Mouse (Mus musculus): Measurements from ENCODE around the gene Gphn. TPM values are rescaled to one million over a fixed set of nuclear protein-coding genes. Genes with fewer than 3 reads are reported as not detected.

Gphn gene
- 4.7 and 6.3 TPM in 2 replicates for polyA plus RNA-seq (2015; fragmentation: Nextera tagmentation; extraction: Ambion mirVana)

DNA sequence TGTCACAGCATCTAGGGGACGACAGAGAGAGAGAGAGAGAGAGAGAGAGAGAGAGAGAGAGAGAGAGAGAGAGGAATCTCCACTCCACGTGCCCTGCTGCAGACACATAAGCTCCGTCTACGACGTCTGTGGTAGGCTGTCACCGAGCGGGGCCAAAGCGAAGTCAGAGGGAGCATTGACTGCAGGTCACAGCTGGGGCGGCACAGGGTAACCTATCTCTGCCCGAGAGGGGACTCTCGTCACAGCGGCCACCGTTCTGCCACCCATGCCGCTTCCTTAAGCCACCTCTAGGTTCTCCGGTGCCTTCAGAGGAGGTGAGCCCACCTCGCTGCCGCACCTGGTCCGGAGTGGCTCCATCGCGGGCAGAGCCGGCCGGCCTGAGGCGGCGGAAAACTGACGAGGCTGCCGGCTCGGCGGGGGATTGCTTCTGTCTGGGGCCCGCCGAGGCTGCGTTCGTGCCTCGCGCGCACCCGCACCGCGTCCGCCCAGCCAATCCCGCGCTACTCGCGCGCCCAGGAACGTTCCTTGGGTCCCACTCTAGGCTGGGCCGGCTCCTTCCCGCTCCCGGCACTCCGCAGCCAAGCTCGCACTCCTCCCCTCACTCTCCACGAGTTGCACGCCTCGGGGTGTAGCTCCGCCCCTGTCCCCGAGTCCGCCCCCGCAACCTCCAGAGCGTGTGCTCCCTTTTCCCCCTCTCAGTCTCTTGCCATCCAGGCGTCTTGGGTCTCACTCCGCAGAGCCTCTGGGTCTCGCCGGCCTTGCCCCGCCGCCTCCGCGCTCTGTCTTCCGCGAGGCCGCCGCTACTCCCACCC is at the start of gene Gphn:
Gene Gphn (plus strand): TSS at position 673 of the 812 bp plus-strand sequence.
- peak; percentile 91 for ATAC-seq (ENCODE audit: low read depth)
- Histone ChIP-seq H3K27ac (ENCODE audit: low read length) (peak within 1 kb of the TSS; percentile 92), H3K4me3 (ENCODE audit: low read depth, low read length) (peak within 1 kb of the TSS; percentile 86), H3K4me2 (ENCODE audit: low read depth, low read length) (peak within 1 kb of the TSS; percentile 88), H3K27me3 (ENCODE audit: control insufficient read depth, insufficient read depth, low read depth, low read length) (no peaks in the 10 kb centered on the region), H3K36me3 (ENCODE audit: control insufficient read depth, insufficient read depth) (no peaks in the 10 kb centered on the region), H3K9ac (ENCODE audit: low read depth, low read length) (peak within 1 kb of the TSS; percentile 78), H3K4me1 (ENCODE audit: control insufficient read depth, low read depth, low read length) (no peaks in the 10 kb centered on the region), H3K9me3 (replicated peaks; ENCODE audit: control insufficient read depth, low read length) (no peaks in the 10 kb centered on the region)
- WGBS (ENCODE audit: insufficient replicate concordance) = 0% methylated on average over 69 of the region's 70 CpGs

DNA sequence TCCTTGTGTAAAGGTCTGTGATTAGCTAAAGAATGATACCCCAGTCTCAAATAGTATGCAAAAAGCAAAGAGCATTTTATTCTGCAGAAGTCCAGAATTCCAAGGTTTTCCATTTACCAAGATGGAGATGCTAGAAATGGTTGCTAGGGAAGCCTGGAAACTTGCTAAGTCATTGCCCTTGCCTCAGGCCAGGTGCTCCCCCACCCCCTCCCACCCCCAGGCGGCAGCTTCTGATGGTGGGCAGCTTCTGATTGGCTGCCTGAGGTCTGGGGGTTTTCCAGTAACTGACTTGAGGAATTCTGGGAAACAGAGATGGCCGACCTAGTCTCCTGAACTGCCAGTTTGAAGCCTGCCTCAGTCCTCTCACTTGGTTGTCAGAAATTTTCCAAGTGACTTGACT is 44.7 kb upstream of the Gphn start:
- no peaks in the 10 kb centered on the region for H3K9me3 ChIP-seq (replicated peaks; ENCODE audit: control insufficient read depth, low read length)
- H3K4me1 ChIP-seq (ENCODE audit: control insufficient read depth, low read depth, low read length) = no peaks in the 10 kb centered on the region
- WGBS (ENCODE audit: insufficient replicate concordance) = 61% methylated on average over 2 of the region's 2 CpGs
- H3K27ac ChIP-seq (ENCODE audit: low read length) = no peak overlapping the region
- H3K36me3 ChIP-seq (ENCODE audit: control insufficient read depth, insufficient read depth) = no peaks in the 10 kb centered on the region
- H3K27me3 ChIP-seq (ENCODE audit: control insufficient read depth, insufficient read depth, low read depth, low read length) = no peaks in the 10 kb centered on the region
- H3K4me3 ChIP-seq (ENCODE audit: low read depth, low read length) = no peak overlapping the region
- no peak overlapping the region for H3K4me2 ChIP-seq (ENCODE audit: low read depth, low read length)
- no peak overlapping the region for H3K9ac ChIP-seq (ENCODE audit: low read depth, low read length)
- no peak for ATAC-seq (ENCODE audit: low read depth)

DNA sequence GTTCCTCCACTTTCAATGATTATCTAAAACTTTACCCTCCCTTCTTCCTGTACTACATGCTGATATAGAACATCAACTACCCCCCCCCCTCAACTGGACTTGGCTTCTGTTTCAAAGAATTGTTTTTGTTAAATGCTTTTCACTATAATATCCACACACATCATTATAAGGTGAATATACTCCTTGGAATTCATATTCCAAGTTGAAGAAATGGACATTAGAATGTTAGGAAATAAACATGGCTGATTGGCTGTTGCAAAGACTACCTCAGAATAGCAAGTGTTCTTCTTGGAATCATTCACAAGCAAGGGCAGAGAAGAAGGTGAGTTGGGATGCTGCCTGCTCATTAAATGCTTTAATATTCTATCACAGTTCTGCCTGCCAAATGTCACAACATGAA is 32.2 kb upstream of the Gphn start, which contains the start of gene Gm6657:
Gene Gm6657 (plus strand): TSS at position 301 of the 400 bp plus-strand sequence.
- Histone ChIP-seq H3K27ac (ENCODE audit: low read length) (no peak within 1 kb of the TSS), H3K4me2 (ENCODE audit: low read depth, low read length) (no peak within 1 kb of the TSS), H3K27me3 (ENCODE audit: control insufficient read depth, insufficient read depth, low read depth, low read length) (no peaks in the 10 kb centered on the region), H3K9me3 (replicated peaks; ENCODE audit: control insufficient read depth, low read length) (no peaks in the 10 kb centered on the region), H3K9ac (ENCODE audit: low read depth, low read length) (no peak within 1 kb of the TSS), H3K4me3 (ENCODE audit: low read depth, low read length) (no peak within 1 kb of the TSS), H3K4me1 (ENCODE audit: control insufficient read depth, low read depth, low read length) (no peaks in the 10 kb centered on the region), H3K36me3 (ENCODE audit: control insufficient read depth, insufficient read depth) (no peaks in the 10 kb centered on the region)
- ATAC-seq (ENCODE audit: low read depth) = no peak

DNA sequence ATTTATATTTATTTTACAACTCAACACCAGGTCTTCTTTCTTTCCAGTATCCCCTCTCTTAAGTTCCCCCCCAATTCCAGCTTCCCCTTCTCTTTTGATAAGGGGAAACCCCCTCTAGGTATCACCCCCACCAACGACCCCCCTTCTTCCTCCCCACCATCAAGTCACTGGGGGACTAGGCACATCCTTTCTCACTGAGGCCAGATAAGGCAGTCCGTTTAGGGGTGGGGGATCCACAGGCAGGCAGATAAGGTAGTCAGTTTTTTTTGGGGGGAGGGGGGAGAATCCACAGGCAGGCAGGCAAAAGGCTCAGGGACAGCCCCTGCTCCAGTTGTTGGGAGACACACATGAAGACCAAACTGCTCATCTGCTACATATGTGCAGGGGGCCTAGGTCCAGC is 30.8 kb upstream of the Gphn start:
- Histone ChIP-seq H3K4me3 (ENCODE audit: low read depth, low read length) (no peak overlapping the region), H3K4me2 (ENCODE audit: low read depth, low read length) (no peak overlapping the region), H3K36me3 (ENCODE audit: control insufficient read depth, insufficient read depth) (no peaks in the 10 kb centered on the region), H3K27me3 (ENCODE audit: control insufficient read depth, insufficient read depth, low read depth, low read length) (no peaks in the 10 kb centered on the region), H3K9me3 (replicated peaks; ENCODE audit: control insufficient read depth, low read length) (no peaks in the 10 kb centered on the region), H3K9ac (ENCODE audit: low read depth, low read length) (no peak overlapping the region), H3K4me1 (ENCODE audit: control insufficient read depth, low read depth, low read length) (no peaks in the 10 kb centered on the region), H3K27ac (ENCODE audit: low read length) (no peak overlapping the region)
- 8% methylated on average over 2 of the region's 2 CpGs for WGBS (ENCODE audit: insufficient replicate concordance)
- no peak for ATAC-seq (ENCODE audit: low read depth)

DNA sequence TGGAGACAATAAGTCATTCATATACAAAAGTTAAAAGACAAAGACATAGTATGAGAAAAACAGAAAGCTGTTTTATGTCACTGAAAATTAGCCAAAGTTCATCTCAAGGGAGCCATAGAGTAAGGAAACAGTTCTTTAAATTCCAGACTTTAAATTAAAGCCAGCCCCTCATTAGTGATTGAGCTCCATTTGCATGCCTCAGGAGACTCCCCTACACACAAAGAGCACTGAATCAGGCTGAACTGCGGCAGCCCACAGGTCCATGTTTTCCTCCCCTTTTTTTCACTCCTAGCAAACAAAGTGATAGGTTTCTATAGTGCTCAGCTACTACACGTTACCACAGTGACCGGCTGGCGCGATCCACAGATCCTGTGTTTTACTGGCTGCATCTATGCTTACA is 22.5 kb upstream of the Gphn start:
- no peaks in the 10 kb centered on the region for H3K9me3 ChIP-seq (replicated peaks; ENCODE audit: control insufficient read depth, low read length)
- no peak overlapping the region for H3K27ac ChIP-seq (ENCODE audit: low read length)
- no peak overlapping the region for H3K9ac ChIP-seq (ENCODE audit: low read depth, low read length)
- 66% methylated on average over 5 of the region's 5 CpGs for WGBS (ENCODE audit: insufficient replicate concordance)
- H3K36me3 ChIP-seq (ENCODE audit: control insufficient read depth, insufficient read depth) = no peaks in the 10 kb centered on the region
- no peak for ATAC-seq (ENCODE audit: low read depth)
- H3K4me1 ChIP-seq (ENCODE audit: control insufficient read depth, low read depth, low read length) = no peaks in the 10 kb centered on the region; the same call in 1 of the 2 replicates
- H3K4me2 ChIP-seq (ENCODE audit: low read depth, low read length) = no peak overlapping the region
- no peaks in the 10 kb centered on the region for H3K27me3 ChIP-seq (ENCODE audit: control insufficient read depth, insufficient read depth, low read depth, low read length)
- no peak overlapping the region for H3K4me3 ChIP-seq (ENCODE audit: low read depth, low read length)

DNA sequence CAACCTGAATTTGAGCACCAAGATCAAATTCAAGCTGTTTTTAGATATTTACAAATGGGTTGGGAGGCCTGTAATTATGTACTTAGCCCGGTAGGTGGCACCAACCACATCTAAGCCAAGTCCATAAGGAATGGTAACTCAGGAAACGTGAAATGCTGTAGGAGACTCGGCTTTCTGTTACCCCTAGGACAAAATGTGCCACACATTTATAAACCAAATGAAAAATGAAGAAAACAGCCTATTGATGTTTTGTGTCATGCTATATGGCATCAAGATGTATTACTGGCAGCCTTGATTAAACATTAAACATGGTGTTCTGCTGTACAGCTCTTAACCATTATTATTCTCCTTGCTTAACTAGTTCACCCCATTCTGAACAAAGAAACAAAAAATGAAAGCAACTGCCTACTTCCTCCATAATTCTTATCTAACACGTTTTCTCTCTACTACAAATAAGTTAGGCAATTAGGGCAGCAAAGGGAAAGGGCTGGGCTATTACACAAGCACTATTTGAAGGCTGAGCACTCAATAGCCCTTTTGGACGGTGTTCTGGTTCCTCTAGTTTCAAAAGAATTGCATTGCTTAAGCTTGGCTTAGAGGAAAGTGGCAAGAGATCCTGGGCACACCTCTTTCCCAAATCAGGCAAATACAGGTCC is 20.1 kb upstream of the Gphn start:
- 3% methylated on average over 5 of the region's 5 CpGs for WGBS (ENCODE audit: insufficient replicate concordance)
- peak overlapping the region; percentile 43 for H3K4me2 ChIP-seq (ENCODE audit: low read depth, low read length)
- no peak overlapping the region for H3K9ac ChIP-seq (ENCODE audit: low read depth, low read length)
- H3K4me3 ChIP-seq (ENCODE audit: low read depth, low read length) = peak overlapping the region; percentile 32
- no peaks in the 10 kb centered on the region; the same call in 1 of the 2 replicates for H3K4me1 ChIP-seq (ENCODE audit: control insufficient read depth, low read depth, low read length)
- H3K36me3 ChIP-seq (ENCODE audit: control insufficient read depth, insufficient read depth) = no peaks in the 10 kb centered on the region
- no peaks in the 10 kb centered on the region for H3K27me3 ChIP-seq (ENCODE audit: control insufficient read depth, insufficient read depth, low read depth, low read length)
- no peaks in the 10 kb centered on the region for H3K9me3 ChIP-seq (replicated peaks; ENCODE audit: control insufficient read depth, low read length)
- ATAC-seq (ENCODE audit: low read depth) = peak; percentile 59
- no peak overlapping the region for H3K27ac ChIP-seq (ENCODE audit: low read length)

DNA sequence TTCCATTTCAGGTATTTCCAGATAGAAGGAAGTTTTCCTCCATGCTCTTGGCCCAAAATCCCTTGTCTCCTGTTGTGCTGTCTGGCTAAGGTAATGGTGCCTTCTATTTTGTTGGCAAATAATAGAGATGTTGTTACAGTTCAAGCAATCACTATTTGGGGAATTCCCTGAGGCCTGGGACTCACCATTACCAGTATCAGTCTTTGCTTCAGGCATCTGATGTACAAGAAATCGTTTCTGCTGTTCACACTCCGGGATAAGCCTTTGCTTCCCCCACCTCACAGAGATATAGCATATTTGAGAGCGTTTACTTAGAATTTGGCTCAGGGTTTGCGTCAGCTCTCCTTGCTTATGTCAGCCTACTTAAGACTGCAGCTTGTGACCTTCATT is 19.6 kb upstream of the Gphn start:
- Histone ChIP-seq H3K9me3 (replicated peaks; ENCODE audit: control insufficient read depth, low read length) (no peaks in the 10 kb centered on the region), H3K4me3 (ENCODE audit: low read depth, low read length) (no peak overlapping the region; the same call in 1 of the 2 replicates), H3K27me3 (ENCODE audit: control insufficient read depth, insufficient read depth, low read depth, low read length) (no peaks in the 10 kb centered on the region), H3K9ac (ENCODE audit: low read depth, low read length) (no peak overlapping the region), H3K4me1 (ENCODE audit: control insufficient read depth, low read depth, low read length) (no peaks in the 10 kb centered on the region; the same call in 1 of the 2 replicates), H3K4me2 (ENCODE audit: low read depth, low read length) (peak overlapping the region; percentile 43), H3K36me3 (ENCODE audit: control insufficient read depth, insufficient read depth) (no peaks in the 10 kb centered on the region), H3K27ac (ENCODE audit: low read length) (no peak overlapping the region)
- no peak for ATAC-seq (ENCODE audit: low read depth)
- WGBS (ENCODE audit: insufficient replicate concordance) = 58% methylated on average over 4 of the region's 4 CpGs

DNA sequence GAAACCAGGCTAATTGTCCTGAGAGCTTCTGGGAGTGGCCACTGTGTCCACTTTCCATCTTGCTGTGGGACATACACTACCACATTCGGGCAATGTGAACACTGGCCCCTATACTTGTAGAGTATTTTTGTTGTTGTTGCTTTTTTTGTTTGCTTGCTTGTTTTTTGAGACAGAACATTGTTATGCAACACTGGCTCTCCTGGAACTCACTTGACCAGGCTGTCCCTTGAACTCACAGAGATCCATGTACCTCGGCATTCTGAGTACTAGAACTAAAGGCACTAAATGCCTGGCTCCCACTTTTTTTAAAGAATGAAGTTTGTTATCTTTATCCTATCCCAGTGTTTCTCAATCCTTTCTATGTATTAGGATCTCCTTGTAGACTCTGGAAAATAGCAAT is 16.3 kb upstream of the Gphn start:
- no peak overlapping the region for H3K4me3 ChIP-seq (ENCODE audit: low read depth, low read length)
- WGBS (ENCODE audit: insufficient replicate concordance) = 72% methylated on average over 2 of the region's 2 CpGs
- no peak for ATAC-seq (ENCODE audit: low read depth)
- no peaks in the 10 kb centered on the region for H3K9me3 ChIP-seq (replicated peaks; ENCODE audit: control insufficient read depth, low read length)
- H3K27ac ChIP-seq (ENCODE audit: low read length) = no peak overlapping the region
- H3K4me1 ChIP-seq (ENCODE audit: control insufficient read depth, low read depth, low read length) = no peaks in the 10 kb centered on the region; the same call in 1 of the 2 replicates
- no peaks in the 10 kb centered on the region for H3K27me3 ChIP-seq (ENCODE audit: control insufficient read depth, insufficient read depth, low read depth, low read length)
- H3K4me2 ChIP-seq (ENCODE audit: low read depth, low read length) = no peak overlapping the region
- no peak overlapping the region for H3K9ac ChIP-seq (ENCODE audit: low read depth, low read length)
- H3K36me3 ChIP-seq (ENCODE audit: control insufficient read depth, insufficient read depth) = no peaks in the 10 kb centered on the region

DNA sequence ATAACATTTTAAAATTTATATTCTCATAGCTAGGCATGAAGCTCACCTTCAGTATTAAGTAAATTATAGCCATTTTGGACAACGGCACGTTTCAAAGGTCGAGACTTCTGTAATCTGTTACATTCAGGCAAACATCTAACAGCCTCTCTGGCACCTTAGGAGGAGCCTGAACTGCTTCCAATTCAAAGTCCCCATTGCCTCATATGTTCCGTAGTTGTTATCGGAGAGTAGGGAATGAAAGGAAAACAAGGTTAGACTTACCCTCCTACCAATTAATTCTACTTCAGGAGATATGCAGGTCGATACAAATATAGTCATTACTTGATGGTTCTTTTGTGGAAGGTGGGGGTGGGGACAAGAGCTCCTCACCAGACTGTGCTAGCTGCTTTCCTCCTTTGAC is 10.7 kb upstream of the Gphn start:
- WGBS (ENCODE audit: insufficient replicate concordance) = 63% methylated on average over 6 of the region's 6 CpGs
- H3K27ac ChIP-seq (ENCODE audit: low read length) = no peak overlapping the region
- no peaks in the 10 kb centered on the region for H3K9me3 ChIP-seq (replicated peaks; ENCODE audit: control insufficient read depth, low read length)
- no peaks in the 10 kb centered on the region for H3K4me1 ChIP-seq (ENCODE audit: control insufficient read depth, low read depth, low read length)
- H3K4me3 ChIP-seq (ENCODE audit: low read depth, low read length) = no peak overlapping the region
- H3K27me3 ChIP-seq (ENCODE audit: control insufficient read depth, insufficient read depth, low read depth, low read length) = no peaks in the 10 kb centered on the region
- H3K36me3 ChIP-seq (ENCODE audit: control insufficient read depth, insufficient read depth) = no peaks in the 10 kb centered on the region
- no peak for ATAC-seq (ENCODE audit: low read depth)
- no peak overlapping the region for H3K4me2 ChIP-seq (ENCODE audit: low read depth, low read length)
- H3K9ac ChIP-seq (ENCODE audit: low read depth, low read length) = no peak overlapping the region
